Mouse (Mus musculus) testis, adult 2 months (tissue): Measurements from ENCODE around the gene Slc22a8.

Experiments used
- CTCF ChIP-seq: fragments of 200-500 bp; IDR thresholded peaks from 2 replicates; pipeline ENCODE4 v1.5.1; 2012; ENCODE audit warnings: low read depth, mild to moderate bottlenecking, inconsistent platforms, low read length, moderate library complexity; ENCODE audit not compliant: control insufficient read depth, insufficient read depth, insufficient replicate concordance
- POLR2A ChIP-seq: fragments of 200-500 bp; IDR thresholded peaks from 2 replicates; pipeline ENCODE4 v1.6.1; 2012; ENCODE audit warnings: low read depth, mild to moderate bottlenecking, inconsistent platforms, low read length, moderate library complexity; ENCODE audit not compliant: control insufficient read depth

GRCm38 (mm10) chr19:8570341-8571040 is 20.6 kb upstream of the Slc22a8 start:
- no peak for TF ChIP-seq CTCF
- no peak for TF ChIP-seq POLR2A
